Mouse (Mus musculus) myocyte (in vitro differentiated cells): ENCODE measurements around the gene Tle2. TPM values are rescaled to one million over a fixed set of nuclear protein-coding genes. Genes with fewer than 3 reads are reported as not detected.

Experiments used
- H3K27me3 ChIP-seq: one replicate; pipeline ENCODE4 v1.6.1; 2011; ENCODE audit not compliant: control insufficient read depth, insufficient read depth, insufficient read length
- H3K36me3 ChIP-seq: one replicate; pipeline ENCODE4 v1.6.1; 2011; ENCODE audit not compliant: control insufficient read depth, insufficient read depth
- H3K4me2 ChIP-seq: one replicate; pipeline ENCODE4 v1.6.1; 2011; ENCODE audit warnings: low read depth, control low read depth
- H3K4me3 ChIP-seq: one replicate; pipeline ENCODE4 v1.5.1; 2011; ENCODE audit warnings: mild to moderate bottlenecking, control low read depth, moderate library complexity
- H3K79me2 ChIP-seq: one replicate; pipeline ENCODE4 v1.6.1; 2011; ENCODE audit not compliant: control insufficient read depth, insufficient read depth
- H3ac ChIP-seq: one replicate; pipeline ENCODE4 v1.6.1; 2011; ENCODE audit not compliant: control insufficient read depth, insufficient read length
- CEBPB ChIP-seq: IDR thresholded peaks from 2 replicates; pipeline ENCODE4 v1.6.1; 2011; ENCODE audit warnings: mild to moderate bottlenecking, moderate library complexity; ENCODE audit not compliant: poor library complexity, insufficient read depth, severe bottlenecking
- E2F4 ChIP-seq: IDR thresholded peaks from one replicate; pipeline ENCODE4 v1.6.1; 2011; ENCODE audit warnings: mild to moderate bottlenecking, control low read depth, moderate library complexity; ENCODE audit not compliant: insufficient read depth
- MAX ChIP-seq: IDR thresholded peaks from one replicate; pipeline ENCODE4 v1.6.1; 2011; ENCODE audit warnings: low read depth, mild to moderate bottlenecking, control low read depth
- MYOD1 ChIP-seq, 3 experiments: IDR thresholded peaks; one replicate each; pipeline ENCODE4 v1.6.1; 2011; ENCODE audit warnings: control low read depth in 2 of 3, low read depth in 2 of 3, mild to moderate bottlenecking in 2 of 3, moderate library complexity in 1 of 3; ENCODE audit not compliant: insufficient read length in 2 of 3, control insufficient read depth in 1 of 3
- MYOG ChIP-seq, 3 experiments: IDR thresholded peaks; one replicate each; pipeline ENCODE4 v1.6.1; 2011; ENCODE audit warnings: control low read depth in 2 of 3, low read depth in 2 of 3, mild to moderate bottlenecking in 2 of 3; ENCODE audit not compliant: insufficient read length in 2 of 3, control insufficient read depth in 1 of 3, insufficient read depth in 1 of 3
- POLR2A ChIP-seq: IDR thresholded peaks from one replicate; pipeline ENCODE4 v1.6.1; 2011; ENCODE audit warnings: low read depth, mild to moderate bottlenecking, control low read depth, moderate library complexity; ENCODE audit not compliant: insufficient read length
- POLR2AphosphoS2 ChIP-seq: IDR thresholded peaks from one replicate; pipeline ENCODE4 v1.6.1; 2011; ENCODE audit warnings: low read depth, control low read depth; ENCODE audit not compliant: insufficient read length
- REST ChIP-seq: IDR thresholded peaks from one replicate; pipeline ENCODE4 v1.6.1; 2011; ENCODE audit warnings: mild to moderate bottlenecking, control low read depth, moderate library complexity; ENCODE audit not compliant: insufficient read depth, insufficient read length
- SRF ChIP-seq: IDR thresholded peaks from one replicate; pipeline ENCODE4 v1.6.1; 2011; ENCODE audit warnings: low read depth; ENCODE audit not compliant: control insufficient read depth, insufficient read length
- TCF12 ChIP-seq: IDR thresholded peaks from one replicate; pipeline ENCODE4 v1.6.1; 2011; ENCODE audit warnings: mild to moderate bottlenecking, control low read depth; ENCODE audit not compliant: poor library complexity, insufficient read depth, severe bottlenecking
- TCF3 ChIP-seq: IDR thresholded peaks from one replicate; pipeline ENCODE4 v1.6.1; 2011; ENCODE audit warnings: low read depth, control low read depth; ENCODE audit not compliant: insufficient read length
- USF1 ChIP-seq: IDR thresholded peaks from one replicate; pipeline ENCODE4 v1.6.1; 2011; ENCODE audit warnings: low read depth, mild to moderate bottlenecking, control low read depth, moderate library complexity
- polyA plus RNA-seq: library from polyadenylated mRNA; unstranded; fragments of >200 nt; fragmentation: generic; extraction: Trizol; gene quantifications from one replicate; pipeline ENCODE4 v1.2.1, GENCODE M21; 2012; ENCODE audit warnings: missing spikeins

Gene Tle2
- polyA plus RNA-seq, 1 experiment, result 11.3 TPM

GRCm38 (mm10) chr10:81564216-81564615 lies 10.1 kb upstream of the Tle2 start:
- Histone ChIP-seq H3K4me2 (peak overlapping the region; percentile 32), H3K36me3 (peaks cover 3% of the 10 kb centered on the region), H3K4me3 (no peak overlapping the region), H3K27me3 (no peaks in the 10 kb centered on the region), H3K79me2 (peaks cover 25% of the 10 kb centered on the region), H3ac (no peak overlapping the region)
- TF ChIP-seq MYOD1 (IDR thresholded peaks at IDR 0.05; ENCODE audit: control insufficient read depth in 1 of 3, insufficient read length in 2 of 3, low read depth in 2 of 3), result peak in 2 of 3 experiments; percentile 47 to 97
- TF ChIP-seq POLR2A, result no peak
- TF ChIP-seq TCF3, result peak; percentile 90
- TF ChIP-seq POLR2AphosphoS2, result no peak
- TF ChIP-seq MAX, result no peak
- peak; percentile 54 to 97 (median 84) for TF ChIP-seq MYOG (IDR thresholded peaks at IDR 0.05; ENCODE audit: control insufficient read depth in 1 of 3, insufficient read depth in 1 of 3, insufficient read length in 2 of 3, low read depth in 2 of 3)
- TF ChIP-seq SRF, result no peak
- no peak for TF ChIP-seq E2F4

GRCm38 (mm10) chr10:81564734-81565133 lies 9.6 kb upstream of the Tle2 start:
- no peak overlapping the region for H3K4me2 ChIP-seq
- no peak overlapping the region for H3ac ChIP-seq
- H3K79me2 ChIP-seq, result peaks cover 20% of the 10 kb centered on the region
- no peak for TF ChIP-seq POLR2AphosphoS2
- TF ChIP-seq USF1, result no peak
- no peak for TF ChIP-seq SRF
- no peak for TF ChIP-seq E2F4
- no peak for TF ChIP-seq MYOG (IDR thresholded peaks at IDR 0.05; ENCODE audit: control insufficient read depth in 1 of 3, insufficient read depth in 1 of 3, insufficient read length in 2 of 3, low read depth in 2 of 3)
- H3K36me3 ChIP-seq, result peaks cover 3% of the 10 kb centered on the region
- H3K27me3 ChIP-seq, result no peaks in the 10 kb centered on the region
- H3K4me3 ChIP-seq, result no peak overlapping the region

- Histone ChIP-seq H3K79me2 (peaks cover 13% of the 10 kb centered on the region), H3K4me2 (no peak overlapping the region), H3K4me3 (no peak overlapping the region), H3ac (no peak overlapping the region), H3K27me3 (no peaks in the 10 kb centered on the region), H3K36me3 (peaks cover 3% of the 10 kb centered on the region)
- TF ChIP-seq TCF12 (no peak), MAX (no peak), POLR2A (no peak), TCF3 (no peak), MYOD1 (IDR thresholded peaks at IDR 0.05; ENCODE audit: control insufficient read depth in 1 of 3, insufficient read length in 2 of 3, low read depth in 2 of 3) (no peak), USF1 (no peak), SRF (no peak), MYOG (IDR thresholded peaks at IDR 0.05; ENCODE audit: control insufficient read depth in 1 of 3, insufficient read depth in 1 of 3, insufficient read length in 2 of 3, low read depth in 2 of 3) (no peak), CEBPB (no peak), POLR2AphosphoS2 (no peak), E2F4 (no peak), REST (no peak)
Measured at GRCm38 (mm10) chr10:81565257-81566228, 8.8 kb upstream of the Tle2 start.

DNA sequence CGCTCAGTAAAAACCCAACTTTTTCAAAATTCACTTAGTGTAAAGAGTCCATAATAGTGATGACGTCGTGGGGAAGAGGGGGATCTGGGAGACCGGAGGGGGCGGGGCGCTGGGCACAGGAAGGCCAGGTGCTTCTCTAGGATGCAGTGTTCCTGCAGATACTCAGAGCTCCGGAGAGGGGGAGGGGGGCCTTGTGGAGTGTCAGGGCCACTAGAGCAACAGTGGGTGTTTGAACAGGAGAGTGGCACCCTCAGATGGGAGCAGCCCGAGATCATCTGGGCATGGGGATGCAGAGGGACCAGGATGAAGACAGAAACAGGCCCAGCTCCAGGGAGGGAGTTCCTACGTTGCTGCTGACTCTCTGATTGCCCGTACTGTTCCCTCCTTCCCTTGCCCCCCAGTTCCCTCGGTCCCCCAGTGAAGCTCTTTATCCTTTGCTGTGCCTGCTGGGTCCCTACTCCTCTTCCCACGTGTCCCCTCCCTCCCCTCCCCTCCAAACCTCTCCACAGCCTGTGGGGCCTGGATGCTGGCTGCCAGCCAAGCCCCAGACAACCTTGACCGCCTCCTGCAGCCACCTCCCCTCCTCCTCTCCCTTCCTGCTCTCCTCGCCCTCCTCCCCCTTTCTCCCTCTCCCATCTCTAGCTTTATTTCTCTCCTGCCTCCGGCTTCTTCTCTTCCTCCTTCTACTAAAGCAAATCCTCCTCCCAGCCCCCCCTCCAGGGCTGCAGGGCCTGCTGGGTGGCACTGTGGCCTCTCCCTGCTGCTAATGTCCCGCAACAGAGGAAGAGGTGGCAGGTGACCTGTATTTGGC lies 5.8 kb upstream of the Tle2 start:
- H3K36me3 ChIP-seq, result peaks cover 3% of the 10 kb centered on the region
- no peaks in the 10 kb centered on the region for H3K79me2 ChIP-seq
- TF ChIP-seq TCF3 (no peak), MAX (no peak), MYOG (IDR thresholded peaks at IDR 0.05; ENCODE audit: control insufficient read depth in 1 of 3, insufficient read depth in 1 of 3, insufficient read length in 2 of 3, low read depth in 2 of 3) (no peak)
- H3ac ChIP-seq, result no peak overlapping the region
- no peaks in the 10 kb centered on the region for H3K27me3 ChIP-seq
- H3K4me2 ChIP-seq, result no peak overlapping the region
- H3K4me3 ChIP-seq, result no peak overlapping the region
